Mouse (Mus musculus): ENCODE measurements around the gene Gm527. TPM values are rescaled to one million over a fixed set of nuclear protein-coding genes. Genes with fewer than 3 reads are reported as not detected.
A peak's percentile ranks its signal among the peaks of the same experiment; 100 is the strongest.

Gene Gm527
- polyA plus RNA-seq, 1 experiment, result 1.8 TPM

GRCm38 (mm10) chr12:64912996-64913395 lies 4.7 kb upstream of the Gm527 start:
- TF ChIP-seq MYOD1 (IDR thresholded peaks at IDR 0.05; ENCODE audit: control insufficient read depth in 1 of 3, insufficient read length in 2 of 3, low read depth in 2 of 3) (no peak), TCF3 (IDR thresholded peaks at IDR 0.05; ENCODE audit: insufficient read length, low read depth) (no peak), USF1 (IDR thresholded peaks at IDR 0.05; ENCODE audit: low read depth) (no peak), MYOG (IDR thresholded peaks at IDR 0.05; ENCODE audit: control insufficient read depth in 1 of 3, insufficient read depth in 1 of 3, insufficient read length in 2 of 3, low read depth in 2 of 3) (no peak)
- H3K4me2 ChIP-seq (ENCODE audit: low read depth), result no peak overlapping the region
- H3K36me3 ChIP-seq (ENCODE audit: control insufficient read depth, insufficient read depth), result no peaks in the 10 kb centered on the region
- no peak overlapping the region for H3ac ChIP-seq (ENCODE audit: control insufficient read depth, insufficient read length)
- H3K27me3 ChIP-seq (ENCODE audit: control insufficient read depth, insufficient read depth, insufficient read length), result no peaks in the 10 kb centered on the region
- H3K79me2 ChIP-seq (ENCODE audit: control insufficient read depth, insufficient read depth), result no peaks in the 10 kb centered on the region
- H3K4me3 ChIP-seq, result no peak overlapping the region

- peak overlapping the region; percentile 46 for H3K4me2 ChIP-seq (ENCODE audit: low read depth)
- no peak overlapping the region for H3K4me3 ChIP-seq
- no peaks in the 10 kb centered on the region for H3K27me3 ChIP-seq (ENCODE audit: control insufficient read depth, insufficient read depth, insufficient read length)
- TF ChIP-seq SRF (IDR thresholded peaks at IDR 0.05; ENCODE audit: control insufficient read depth, insufficient read length, low read depth) (no peak), POLR2A (IDR thresholded peaks at IDR 0.05; ENCODE audit: insufficient read length, low read depth) (no peak), MYOG (IDR thresholded peaks at IDR 0.05; ENCODE audit: control insufficient read depth in 1 of 3, insufficient read depth in 1 of 3, insufficient read length in 2 of 3, low read depth in 2 of 3) (no peak), MAX (IDR thresholded peaks at IDR 0.05; ENCODE audit: low read depth) (no peak), MYOD1 (IDR thresholded peaks at IDR 0.05; ENCODE audit: control insufficient read depth in 1 of 3, insufficient read length in 2 of 3, low read depth in 2 of 3) (no peak)
- no peak overlapping the region for H3ac ChIP-seq (ENCODE audit: control insufficient read depth, insufficient read length)
- no peaks in the 10 kb centered on the region for H3K36me3 ChIP-seq (ENCODE audit: control insufficient read depth, insufficient read depth)
- H3K79me2 ChIP-seq (ENCODE audit: control insufficient read depth, insufficient read depth), result no peaks in the 10 kb centered on the region
Observed at GRCm38 (mm10) chr12:64916735-64917134, 971 bp upstream of the Gm527 start.

DNA sequence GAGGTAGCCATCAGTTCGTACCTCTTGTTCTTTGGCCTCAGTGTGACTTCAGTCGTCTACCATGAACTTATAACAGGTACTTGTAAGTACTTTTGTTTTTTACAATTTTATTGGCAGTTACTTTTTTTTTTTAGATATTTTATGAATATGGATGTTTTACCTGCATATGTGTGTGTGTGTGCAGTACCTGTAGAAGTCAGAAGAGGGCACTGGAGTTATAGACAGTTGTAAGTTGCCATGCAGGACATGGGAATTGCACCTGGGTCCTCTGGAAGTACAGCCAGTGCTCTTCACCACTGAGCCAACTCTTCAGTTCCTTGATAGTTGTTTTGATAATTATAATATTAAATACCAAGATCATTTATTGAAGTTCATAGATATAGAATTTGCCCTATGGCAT lies 19.8 kb downstream of the Gm527 start:
- TF ChIP-seq MAX (IDR thresholded peaks at IDR 0.05; ENCODE audit: low read depth), result no peak
- TF ChIP-seq MYOG (IDR thresholded peaks at IDR 0.05; ENCODE audit: control insufficient read depth in 1 of 3, insufficient read depth in 1 of 3, insufficient read length in 2 of 3, low read depth in 2 of 3), result no peak
- no peak for TF ChIP-seq MYOD1 (IDR thresholded peaks at IDR 0.05; ENCODE audit: control insufficient read depth in 1 of 3, insufficient read length in 2 of 3, low read depth in 2 of 3)
- TF ChIP-seq SRF (IDR thresholded peaks at IDR 0.05; ENCODE audit: control insufficient read depth, insufficient read length, low read depth), result no peak
- Histone ChIP-seq H3K4me3 (no peak overlapping the region), H3ac (ENCODE audit: control insufficient read depth, insufficient read length) (no peak overlapping the region), H3K4me2 (ENCODE audit: low read depth) (no peak overlapping the region), H3K27me3 (ENCODE audit: control insufficient read depth, insufficient read depth, insufficient read length) (no peaks in the 10 kb centered on the region), H3K36me3 (ENCODE audit: control insufficient read depth, insufficient read depth) (peaks cover 5% of the 10 kb centered on the region), H3K79me2 (ENCODE audit: control insufficient read depth, insufficient read depth) (no peaks in the 10 kb centered on the region)

DNA sequence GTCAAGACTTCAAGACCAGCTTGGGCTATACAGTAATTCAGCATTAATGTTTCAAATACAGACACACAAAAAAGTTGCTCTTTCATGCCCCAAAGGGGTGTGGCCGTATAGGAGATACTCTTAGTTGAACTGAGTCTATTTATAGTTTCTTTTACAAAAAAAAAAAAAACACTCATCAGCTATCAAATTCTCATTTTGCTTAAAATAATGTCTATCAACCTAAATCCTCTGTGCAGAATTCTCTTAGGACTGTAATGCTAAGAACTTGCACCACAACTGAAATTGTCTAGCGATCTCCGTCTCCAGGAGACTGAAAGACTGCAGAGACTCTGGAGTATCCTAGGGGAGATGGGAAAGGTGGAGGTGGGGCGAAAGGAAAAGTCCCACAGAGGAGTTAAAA lies 46.9 kb downstream of the Gm527 start:
- TF ChIP-seq SRF (IDR thresholded peaks at IDR 0.05; ENCODE audit: control insufficient read depth, insufficient read length, low read depth) (no peak), E2F4 (IDR thresholded peaks at IDR 0.05; ENCODE audit: insufficient read depth) (no peak), POLR2A (IDR thresholded peaks at IDR 0.05; ENCODE audit: insufficient read length, low read depth) (no peak), TCF12 (IDR thresholded peaks at IDR 0.05; ENCODE audit: insufficient read depth, poor library complexity, severe bottlenecking) (no peak), TCF3 (IDR thresholded peaks at IDR 0.05; ENCODE audit: insufficient read length, low read depth) (no peak), MYOG (IDR thresholded peaks at IDR 0.05; ENCODE audit: control insufficient read depth in 1 of 3, insufficient read depth in 1 of 3, insufficient read length in 2 of 3, low read depth in 2 of 3) (no peak)
- no peaks in the 10 kb centered on the region for H3K27me3 ChIP-seq (ENCODE audit: control insufficient read depth, insufficient read depth, insufficient read length)
- H3K4me2 ChIP-seq (ENCODE audit: low read depth), result peak overlapping the region; percentile 91
- H3ac ChIP-seq (ENCODE audit: control insufficient read depth, insufficient read length), result peak overlapping the region; percentile 24
- no peaks in the 10 kb centered on the region for H3K36me3 ChIP-seq (ENCODE audit: control insufficient read depth, insufficient read depth)
- H3K79me2 ChIP-seq (ENCODE audit: control insufficient read depth, insufficient read depth), result peaks cover 88% of the 10 kb centered on the region
- H3K4me3 ChIP-seq, result peak overlapping the region; percentile 95

GRCm38 (mm10) chr12:64965124-64966026 lies 47.7 kb downstream of the Gm527 start, which contains the start of the genes Klhl28 and Togaram1:
Gene Klhl28 (minus strand): TSS chr12:64965534.
Gene Togaram1 (plus strand): TSS chr12:64965804.
- H3K4me3 ChIP-seq, result peak within 1 kb of the TSS; percentile 95
- peaks cover under 1% of the 10 kb centered on the region for H3K36me3 ChIP-seq (ENCODE audit: control insufficient read depth, insufficient read depth)
- no peaks in the 10 kb centered on the region for H3K27me3 ChIP-seq (ENCODE audit: control insufficient read depth, insufficient read depth, insufficient read length)
- H3K79me2 ChIP-seq (ENCODE audit: control insufficient read depth, insufficient read depth), result peaks cover 88% of the 10 kb centered on the region
- peak within 1 kb of the TSS; percentile 98 for H3K4me2 ChIP-seq (ENCODE audit: low read depth)
- TF ChIP-seq TCF3 (IDR thresholded peaks at IDR 0.05; ENCODE audit: insufficient read length, low read depth) (no peak), MYOG (IDR thresholded peaks at IDR 0.05; ENCODE audit: control insufficient read depth in 1 of 3, insufficient read depth in 1 of 3, insufficient read length in 2 of 3, low read depth in 2 of 3) (no peak), POLR2A (IDR thresholded peaks at IDR 0.05; ENCODE audit: insufficient read length, low read depth) (peak; percentile 80), USF1 (IDR thresholded peaks at IDR 0.05; ENCODE audit: low read depth) (peak; percentile 99), POLR2AphosphoS2 (IDR thresholded peaks at IDR 0.05; ENCODE audit: insufficient read length, low read depth) (peak; percentile 74), REST (IDR thresholded peaks at IDR 0.05; ENCODE audit: insufficient read depth, insufficient read length) (no peak), SRF (IDR thresholded peaks at IDR 0.05; ENCODE audit: control insufficient read depth, insufficient read length, low read depth) (peak; percentile 77), MAX (IDR thresholded peaks at IDR 0.05; ENCODE audit: low read depth) (peak; percentile 5)
- peak within 1 kb of the TSS; percentile 24 for H3ac ChIP-seq (ENCODE audit: control insufficient read depth, insufficient read length)

Measured in myocyte (in vitro differentiated cells).